8 mouse cellular contexts compared by ENCODE assay signal in the genomic region with DNA sequence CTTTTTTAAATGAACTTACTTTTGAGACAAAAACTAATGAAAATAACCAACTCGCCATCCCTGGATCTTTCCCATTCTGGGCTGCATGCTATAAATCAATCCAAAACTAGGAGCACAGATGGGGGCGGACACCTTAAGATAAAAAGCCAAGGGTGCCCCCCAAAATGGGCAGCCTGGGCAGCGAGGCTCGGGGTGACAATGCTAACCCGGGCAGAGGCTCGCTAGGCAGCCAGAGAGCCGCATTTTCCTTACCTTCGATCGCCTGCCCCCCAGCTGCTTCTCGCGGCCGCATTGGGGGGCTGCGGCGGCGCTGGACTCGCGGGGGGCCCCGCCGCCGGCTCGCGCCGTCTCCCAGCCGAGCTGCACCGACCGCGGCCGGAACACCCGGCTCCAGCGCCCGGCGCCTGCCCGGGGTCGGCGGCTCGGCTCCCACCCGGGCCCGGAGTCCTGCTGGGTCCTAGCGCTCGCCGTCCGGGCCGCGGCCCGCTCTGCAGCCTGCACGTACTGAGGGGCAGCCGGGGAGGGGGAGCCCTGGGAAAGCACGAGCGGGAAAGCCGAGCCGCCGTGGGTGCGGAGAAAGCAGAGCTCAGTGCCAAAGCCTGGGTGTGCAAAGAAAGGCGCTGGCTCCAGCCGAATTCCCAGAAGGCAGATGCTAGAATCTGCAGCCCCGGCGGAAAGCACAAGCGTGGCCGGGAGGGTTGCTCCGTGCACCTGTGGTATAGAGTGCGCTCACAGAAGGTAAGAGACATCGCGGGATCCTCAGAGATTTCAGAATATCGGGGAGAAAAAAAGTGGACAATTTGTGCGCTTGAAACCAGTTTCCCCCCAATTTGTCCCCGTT. TPM values are rescaled to one million over a fixed set of nuclear protein-coding genes. Genes with fewer than 3 reads are reported as not detected.
DNase-seq lines count a peak whose midpoint lies in the region; ATAC-seq and TF ChIP-seq lines count a peak whose summit lies in the region.

Gene Foxn3 (minus strand): TSS at position 364 of the 841 bp plus-strand sequence.

- in situ Hi-C loops in Patski (cut with MboI; ENCODE audit: low pct_unique_long_range_greater_than_20kb), result loop anchor here (5.0 to 10.0 kb wide), 2 partner anchors 156 to 469 kb away; no protein-coding TSS in a partner anchor

- CTCF ChIA-PET in Patski (lab: Charles Lee), result interaction anchor here (2.0 kb wide), 1 partner anchor 10 kb away, joined by 7 read pairs; no protein-coding TSS in a partner anchor

- H3K27me3 ChIP-seq in Patski, result no peaks in the 10 kb centered on the region
- H3K27me3 ChIP-seq in hindbrain, embryonic 11.5 days (ENCODE audit: control insufficient read depth, insufficient read depth, low read length), result no peaks in the 10 kb centered on the region

- no peaks in the 10 kb centered on the region for H3K4me1 ChIP-seq in hindbrain, embryonic 11.5 days (replicated peaks; ENCODE audit: control insufficient read depth, insufficient read depth, low read length)

- TF ChIP-seq CTCF in Patski (IDR thresholded peaks at IDR 0.05), result no peak

- peak; percentile 67 for ATAC-seq in Patski
- peak; percentile 91 for ATAC-seq in hindbrain, embryonic 11.5 days (ENCODE audit: low FRiP score)

- H3K4me3 ChIP-seq in hindbrain, embryonic 11.5 days (ENCODE audit: low read depth, low read length), result peak within 1 kb of the TSS; percentile 81

- peak within 1 kb of the TSS; percentile 83 for H3K27ac ChIP-seq in hindbrain, embryonic 11.5 days (ENCODE audit: low read depth, low read length)

- 1% methylated on average over 39 of the region's 66 CpGs for WGBS in hindbrain, embryonic 11.5 days

- peak within 1 kb of the TSS; percentile 76 for H3K4me2 ChIP-seq in hindbrain, embryonic 11.5 days (replicated peaks; ENCODE audit: low read depth, low read length)

- DNase-seq in Patski (ENCODE audit: low read depth, low spot score), result no peak
- peak; percentile 84 to 90 for DNase-seq in cerebellum, postnatal 14 days
- DNase-seq in frontal cortex, postnatal 14 days (ENCODE audit: low spot score in 2 of 2), result peak; percentile 43 to 65
- peak; percentile 90 for DNase-seq in hindbrain, embryonic 11.5 days (ENCODE audit: low spot score)
- peak; percentile 59 to 62 for DNase-seq in layer of hippocampus, postnatal 25 days (ENCODE audit: extremely low spot score in 1 of 2, low spot score in 1 of 2)
- DNase-seq in lung, postnatal 14 days, result peak; percentile 77
- DNase-seq in retina, adult 2 months (ENCODE audit: low read depth, low spot score), result peak; percentile 30
- peak; percentile 85 for DNase-seq in thymus, postnatal 25 days

- peak within 1 kb of the TSS; percentile 87 for H3K9ac ChIP-seq in hindbrain, embryonic 11.5 days (ENCODE audit: low read depth, low read length)

- H3K9me3 ChIP-seq in hindbrain, embryonic 11.5 days (ENCODE audit: control insufficient read depth, low read length), result no peaks in the 10 kb centered on the region

- no peaks in the 10 kb centered on the region for H3K36me3 ChIP-seq in hindbrain, embryonic 11.5 days (ENCODE audit: control insufficient read depth, insufficient read depth, low read length)

- POLR2A ChIA-PET in Patski (lab: Charles Lee), result interaction anchor here (1.6 kb wide), 1 partner anchor 170 kb away, joined by 5 read pairs; no protein-coding TSS in a partner anchor

RNA-seq across cellular contexts. Expression of gene Foxn3, which starts in this region (rescaled TPM):
- 15.7 TPM for polyA plus RNA-seq in Patski (2021)
- 77.7 and 91.6 TPM in 2 replicates for polyA plus RNA-seq in hindbrain, embryonic 11.5 days (2014; fragmentation: Nextera tagmentation; extraction: Ambion mirVana)
- total RNA-seq in layer of hippocampus, postnatal 25 days (2021), result 10 to 100 TPM; 50.0 to 56.6 TPM
